Mouse (Mus musculus) ES-Bruce4 (cell line): ENCODE results near the gene Kcnh3.

Experiments
- CTCF ChIP-seq: IDR thresholded peaks from one replicate; pipeline ENCODE4 v1.8.1; 2011; ENCODE audit warnings: low read depth, low read length
- POLR2A ChIP-seq: IDR thresholded peaks from one replicate; pipeline ENCODE4 v1.8.1; 2011; ENCODE audit warnings: low read length; ENCODE audit not compliant: insufficient read depth

DNA sequence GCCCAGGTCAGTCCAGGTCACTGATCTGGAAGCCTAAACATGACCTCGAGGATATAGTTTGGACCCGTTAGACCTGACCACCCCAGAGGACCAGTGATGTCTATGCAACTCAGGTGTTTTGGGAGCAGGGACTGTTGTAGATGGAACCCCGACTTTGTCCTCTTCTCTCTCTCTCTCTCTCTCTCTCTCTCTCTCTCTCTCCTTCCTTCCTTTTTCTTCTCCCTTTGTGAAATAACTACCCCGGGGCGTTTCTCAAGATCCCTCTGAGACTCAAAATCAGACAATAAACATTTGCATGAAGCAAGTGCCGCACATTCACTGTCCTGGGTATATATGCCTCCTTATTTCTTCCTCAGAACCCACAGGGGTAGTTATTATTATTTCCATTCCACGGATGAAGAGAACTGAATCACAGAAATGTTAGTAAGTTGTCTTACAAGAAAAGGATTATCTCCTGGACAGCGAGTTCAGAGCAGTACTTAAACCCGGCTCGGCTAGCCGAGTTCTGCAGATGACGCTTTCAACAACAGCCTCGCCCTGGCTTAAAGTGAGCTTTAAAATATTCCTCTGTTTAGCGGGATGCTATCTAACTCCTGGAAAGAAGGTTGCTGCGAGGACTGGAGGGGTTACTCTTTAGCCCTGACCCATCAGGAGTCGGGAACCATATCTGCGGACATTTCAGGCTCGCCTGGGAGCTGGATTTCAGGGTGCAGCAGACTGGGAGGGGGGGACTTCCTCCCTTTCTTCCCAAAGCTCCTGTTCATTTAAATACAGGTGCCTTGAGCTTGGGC lies 1.7 kb upstream of the Kcnh3 start:
- TF ChIP-seq CTCF, result no peak
- no peak for TF ChIP-seq POLR2A
